Mouse (Mus musculus) adrenal gland, postnatal 25 days (tissue): ENCODE results near the gene Eef1akmt1. TPM values are rescaled to one million over a fixed set of nuclear protein-coding genes. Genes with fewer than 3 reads are reported as not detected.

Source experiments
- DNase-seq: peaks from one replicate; pipeline ENCODE4 v3.0.0; 2021; ENCODE audit warnings: mixed read lengths
- long read RNA-seq: library from polyadenylated mRNA; stranded (forward); transcript quantifications from one replicate; pipeline ENCODE4 v2.0.0, GENCODE M21; 2021
- total RNA-seq: library from RNA; stranded (reverse); gene quantifications from 2 replicates; pipeline ENCODE4 v1.2.3, GENCODE M21; 2021

Gene Eef1akmt1
- 26.8 and 28.6 TPM in 2 replicates for total RNA-seq
- long read RNA-seq, transcript Eef1akmt1-201 (5 exons, 880 nt): major isoform, 10 of 14 reads
- long read RNA-seq, partial matches to known transcripts: 1 of 14 reads
- long read RNA-seq, other reads (novel, unspliced or antisense): 3 of 14 reads

- DNase-seq: peak; percentile 98
Observed at GRCm38 (mm10) chr14:57571155-57572133, at the start of gene Eef1akmt1. TSS of gene Eef1akmt1 (minus strand) at chr14:57571612.

- DNase-seq: no peak
Observed at GRCm38 (mm10) chr14:57620598-57621236, 49.3 kb upstream of the Eef1akmt1 start.

GRCm38 (mm10) chr14:57619487-57619886 lies 48.1 kb upstream of the Eef1akmt1 start:
- DNase-seq: no peak

GRCm38 (mm10) chr14:57617675-57618074 lies 46.3 kb upstream of the Eef1akmt1 start:
- DNase-seq: no peak

GRCm38 (mm10) chr14:57616339-57616965 lies 45.0 kb upstream of the Eef1akmt1 start:
- no peak for DNase-seq

GRCm38 (mm10) chr14:57615828-57616227 lies 44.4 kb upstream of the Eef1akmt1 start:
- no peak for DNase-seq

- DNase-seq: no peak
Observed at GRCm38 (mm10) chr14:57611034-57611433, 39.6 kb upstream of the Eef1akmt1 start.

GRCm38 (mm10) chr14:57609816-57610329 lies 38.5 kb upstream of the Eef1akmt1 start:
- DNase-seq: no peak

- DNase-seq: peak; percentile 98
Observed at GRCm38 (mm10) chr14:57607500-57607899, 36.1 kb upstream of the Eef1akmt1 start.

- DNase-seq: no peak
Observed at GRCm38 (mm10) chr14:57606663-57607365, 35.4 kb upstream of the Eef1akmt1 start.

- DNase-seq: no peak
Observed at GRCm38 (mm10) chr14:57593279-57593678, 21.9 kb upstream of the Eef1akmt1 start.

GRCm38 (mm10) chr14:57591830-57592229 lies 20.4 kb upstream of the Eef1akmt1 start:
- no peak for DNase-seq

- DNase-seq: no peak
Observed at GRCm38 (mm10) chr14:57576364-57577060, 5.1 kb upstream of the Eef1akmt1 start.

GRCm38 (mm10) chr14:57574792-57575587 lies 3.6 kb upstream of the Eef1akmt1 start:
- DNase-seq: no peak

GRCm38 (mm10) chr14:57565626-57566025 lies 5.8 kb downstream of the Eef1akmt1 start:
- DNase-seq: no peak

GRCm38 (mm10) chr14:57556922-57557321 lies 14.5 kb downstream of the Eef1akmt1 start:
- DNase-seq: no peak

- no peak for DNase-seq
Observed at GRCm38 (mm10) chr14:57555471-57556070, 15.8 kb downstream of the Eef1akmt1 start.

- DNase-seq: no peak
Observed at GRCm38 (mm10) chr14:57554434-57554833, 17.0 kb downstream of the Eef1akmt1 start.

- no peak for DNase-seq
Observed at GRCm38 (mm10) chr14:57552945-57553344, 18.5 kb downstream of the Eef1akmt1 start.

GRCm38 (mm10) chr14:57547062-57547461 lies 24.4 kb downstream of the Eef1akmt1 start:
- DNase-seq: no peak
